Mouse (Mus musculus): Measurements from ENCODE around the gene Akap9.
"Not testable (repeated sequence)": the region's sequence is repeated elsewhere in the genome, so short reads cannot be mapped to it uniquely, and the experiment has no call there.

Gene Akap9

GRCm38 (mm10) chr5:3970936-3971335 is 43.1 kb downstream of the Akap9 start:
- DNase-seq (ENCODE audit: low spot score): no peak

- DNase-seq (ENCODE audit: low spot score): no peak
Observed at GRCm38 (mm10) chr5:3973764-3974163, 45.9 kb downstream of the Akap9 start.

- DNase-seq (ENCODE audit: low spot score): no peak
Observed at GRCm38 (mm10) chr5:3974896-3975295, 47.0 kb downstream of the Akap9 start.

GRCm38 (mm10) chr5:3976111-3976510 is 48.3 kb downstream of the Akap9 start:
- no peak for DNase-seq (ENCODE audit: low spot score)

GRCm38 (mm10) chr5:3977904-3978303 is 50.0 kb downstream of the Akap9 start:
- no peak for DNase-seq (ENCODE audit: low spot score)

GRCm38 (mm10) chr5:3989608-3990007 is 61.8 kb downstream of the Akap9 start:
- no peak for DNase-seq (ENCODE audit: low spot score)

- no peak for DNase-seq (ENCODE audit: low spot score)
Observed at GRCm38 (mm10) chr5:3990499-3990898, 62.6 kb downstream of the Akap9 start.

- no peak for DNase-seq (ENCODE audit: low spot score)
Observed at GRCm38 (mm10) chr5:4004531-4005469, 76.9 kb downstream of the Akap9 start.

GRCm38 (mm10) chr5:4006606-4007005 is 78.8 kb downstream of the Akap9 start:
- no peak for DNase-seq (ENCODE audit: low spot score)

GRCm38 (mm10) chr5:4008266-4008665 is 80.4 kb downstream of the Akap9 start:
- DNase-seq (ENCODE audit: low spot score): no peak

GRCm38 (mm10) chr5:4009540-4009939 is 81.7 kb downstream of the Akap9 start:
- DNase-seq (ENCODE audit: low spot score): no peak

GRCm38 (mm10) chr5:4017646-4018045 is 89.8 kb downstream of the Akap9 start:
- DNase-seq (ENCODE audit: low spot score): not testable (repeated sequence)

- DNase-seq (ENCODE audit: low spot score): no peak
Observed at GRCm38 (mm10) chr5:4019377-4019776, 91.5 kb downstream of the Akap9 start.

- DNase-seq (ENCODE audit: low spot score): no peak
Observed at GRCm38 (mm10) chr5:4020018-4020417, 92.2 kb downstream of the Akap9 start.

GRCm38 (mm10) chr5:4023186-4023585 is 95.3 kb downstream of the Akap9 start:
- DNase-seq (ENCODE audit: low spot score): no peak

- peak; percentile 15 for DNase-seq (ENCODE audit: low spot score)
Observed at GRCm38 (mm10) chr5:4023742-4024681, 96.2 kb downstream of the Akap9 start.

- no peak for DNase-seq (ENCODE audit: low spot score)
Observed at GRCm38 (mm10) chr5:4024727-4025126, 96.9 kb downstream of the Akap9 start.

- DNase-seq (ENCODE audit: low spot score): not testable (repeated sequence)
Observed at GRCm38 (mm10) chr5:4026336-4026735, 98.5 kb downstream of the Akap9 start.

GRCm38 (mm10) chr5:4028486-4029173 is 100.8 kb downstream of the Akap9 start:
- DNase-seq (ENCODE audit: low spot score): no peak

- DNase-seq (ENCODE audit: low spot score): no peak
Observed at GRCm38 (mm10) chr5:4031846-4032245, 104.0 kb downstream of the Akap9 start.

GRCm38 (mm10) chr5:4036686-4037085 is 108.8 kb downstream of the Akap9 start:
- DNase-seq (ENCODE audit: low spot score): no peak

GRCm38 (mm10) chr5:4039351-4039750 is 111.5 kb downstream of the Akap9 start:
- no peak for DNase-seq (ENCODE audit: low spot score)

All from ovary, adult 18-20 months (tissue).